Mouse (Mus musculus) forebrain, embryonic 14.5 days (tissue): ENCODE results near the gene Pprc1. TPM values are rescaled to one million over a fixed set of nuclear protein-coding genes. Genes with fewer than 3 reads are reported as not detected.

Experiments
- ATAC-seq: fragments of 200-750 bp; cut with Nextera tagmentation; 2 replicates; pipeline ENCODE4 v1.8.0; 2017; ENCODE audit warnings: mild to moderate bottlenecking, moderate library complexity
- DNase-seq: peaks from one replicate; pipeline ENCODE4 v3.0.0-alpha.2; 2015; ENCODE audit warnings: low spot score
- H3K27ac ChIP-seq: fragments of 300-500 bp; sonication (generic); 2 replicates; pipeline ENCODE4 v1.5.1; 2014; ENCODE audit warnings: low read depth, mild to moderate bottlenecking, control low read depth, low read length, moderate library complexity
- H3K27me3 ChIP-seq: fragments of 300-500 bp; sonication (generic); replicated peaks from 2 replicates; pipeline ENCODE4 v1.6.1; 2014; ENCODE audit warnings: low read length, control low read depth, mixed read lengths; ENCODE audit not compliant: control insufficient read depth, insufficient read depth
- H3K36me3 ChIP-seq: fragments of 300-500 bp; sonication (generic); 2 replicates; pipeline ENCODE4 v1.6.1; 2014; ENCODE audit warnings: low read length, control low read depth; ENCODE audit not compliant: control insufficient read depth, insufficient read depth
- H3K4me1 ChIP-seq: fragments of 300-500 bp; sonication (generic); 2 replicates; pipeline ENCODE4 v1.6.1; 2014; ENCODE audit warnings: antibody characterized with exemption, low read length, control low read depth; ENCODE audit not compliant: control insufficient read depth, insufficient read depth
- H3K4me2 ChIP-seq: fragments of 300-500 bp; sonication (generic); 2 replicates; pipeline ENCODE4 v1.6.1; 2014; ENCODE audit warnings: mild to moderate bottlenecking, control low read depth, low read length
- H3K4me3 ChIP-seq: fragments of 300-500 bp; sonication (generic); 2 replicates; pipeline ENCODE4 v1.5.1; 2014; ENCODE audit warnings: low read depth, low read length, control low read depth
- H3K9ac ChIP-seq: fragments of 300-500 bp; sonication (generic); 2 replicates; pipeline ENCODE4 v1.6.1; 2014; ENCODE audit warnings: mild to moderate bottlenecking, low read length, control low read depth, moderate library complexity
- H3K9me3 ChIP-seq: fragments of 300-500 bp; sonication (generic); replicated peaks from 2 replicates; pipeline ENCODE4 v1.6.1; 2016; ENCODE audit warnings: low read length, control low read depth, mixed read lengths; ENCODE audit not compliant: control insufficient read depth
- WGBS: fragments of 180-500 bp; shearing (Covaris S2); extraction: QIAGEN DNeasy Blood & Tissue Kit; methylation state at CpG from one replicate; pipeline ENCODE4 v1.1.7; 2014; 5-methylcytosine and 5-hydroxymethylcytosine counted together
- polyA plus RNA-seq: library from polyadenylated mRNA; unstranded; fragments of >200 nt; fragmentation: Nextera tagmentation; extraction: Ambion mirVana; gene quantifications from 2 replicates; pipeline ENCODE4 v1.2.1, GENCODE M21; 2014

Pprc1 gene
- polyA plus RNA-seq, 1 experiment from 2014 or later: 24.1 TPM

DNA sequence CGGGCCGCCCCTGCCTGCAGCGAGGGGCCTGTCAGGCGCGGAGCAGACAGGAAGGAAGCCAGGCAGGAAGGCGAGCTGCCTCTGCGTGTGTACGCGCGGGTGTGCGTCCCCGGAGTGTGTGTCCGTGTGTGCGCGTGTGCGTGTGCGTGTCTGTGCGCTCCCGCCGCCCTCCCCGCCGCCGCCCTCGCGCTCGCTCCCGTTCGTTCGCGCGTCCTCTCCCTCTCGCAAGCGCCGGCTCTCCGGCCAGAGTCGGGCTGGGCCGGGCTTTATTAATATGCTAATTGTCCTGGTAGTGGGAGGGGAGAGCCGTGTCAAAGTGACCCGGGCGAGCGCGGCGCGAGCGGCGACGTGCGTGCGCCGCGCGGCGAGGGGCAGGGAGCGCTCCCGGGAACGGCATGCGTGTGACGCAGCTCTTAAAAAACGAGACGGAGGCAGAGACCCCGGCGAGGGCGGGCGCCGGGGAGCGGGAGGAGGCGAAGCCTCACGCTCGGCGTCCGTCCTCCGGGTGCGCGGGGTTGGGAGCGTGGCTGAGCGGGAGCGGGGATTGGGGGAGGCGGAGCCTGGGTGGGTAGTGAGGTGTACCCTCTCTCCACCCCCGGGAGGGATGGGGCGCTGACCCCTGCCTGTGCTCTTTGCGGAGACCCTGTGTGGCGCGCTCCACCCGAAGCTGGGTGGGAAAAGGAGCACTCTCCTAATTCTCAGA lies 458 bp downstream of the Pprc1 start, which contains the start of gene Ldb1:
Ldb1 (minus strand) TSS at position 222 of the 703 bp plus-strand sequence.
- ATAC-seq (peak; percentile 60), DNase-seq (peak; percentile 89)
- under 1% methylated on average over 80 of the region's 84 CpGs for WGBS
- peak within 1 kb of the TSS; percentile 100 for H3K27ac ChIP-seq
- H3K27me3 ChIP-seq: no peaks in the 10 kb centered on the region
- H3K4me2 ChIP-seq: peak within 1 kb of the TSS; percentile 100
- H3K9me3 ChIP-seq: no peaks in the 10 kb centered on the region
- H3K36me3 ChIP-seq: no peaks in the 10 kb centered on the region
- peaks cover 45% of the 10 kb centered on the region for H3K4me1 ChIP-seq
- H3K9ac ChIP-seq: peak within 1 kb of the TSS; percentile 99
- peak within 1 kb of the TSS; percentile 94 for H3K4me3 ChIP-seq

DNA sequence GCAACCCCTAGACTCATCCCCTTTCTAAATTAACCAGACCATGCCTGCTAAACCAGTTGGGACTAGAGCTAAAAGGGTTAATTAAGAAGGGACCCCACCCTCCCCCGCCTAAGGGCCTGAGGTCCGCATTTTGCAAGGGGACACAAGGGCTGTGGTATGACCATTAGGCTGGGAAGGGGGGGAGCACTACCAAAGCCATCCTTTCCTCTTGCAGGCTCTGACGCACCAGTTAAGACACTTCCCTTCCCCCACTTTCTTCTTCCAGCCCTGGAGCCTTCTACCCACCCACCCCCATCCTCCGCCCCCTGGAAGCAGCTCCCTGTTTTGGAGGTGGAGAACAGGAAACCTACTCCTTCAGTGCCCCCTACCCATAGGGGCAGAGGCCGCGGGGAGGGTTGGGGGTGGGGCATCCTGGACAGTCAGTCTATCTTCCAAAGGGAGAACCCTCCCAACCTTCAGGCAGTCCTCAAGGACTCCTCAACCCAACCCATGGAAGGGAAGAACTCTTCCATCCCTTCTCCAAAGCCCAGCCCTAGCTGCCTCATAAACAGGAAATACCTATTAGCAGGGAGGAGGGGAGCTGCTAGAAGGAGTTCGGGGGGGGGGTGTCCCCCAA lies 1.1 kb downstream of the Pprc1 start:
- ATAC-seq: peak; percentile 14; the same call in 1 of the 2 replicates
- WGBS: 3% methylated on average over 7 of the region's 7 CpGs
- H3K27me3 ChIP-seq: no peaks in the 10 kb centered on the region
- H3K4me3 ChIP-seq: peak overlapping the region; percentile 94
- H3K36me3 ChIP-seq: no peaks in the 10 kb centered on the region
- no peaks in the 10 kb centered on the region for H3K9me3 ChIP-seq
- DNase-seq: peak; percentile 84
- H3K4me2 ChIP-seq: peak overlapping the region; percentile 100
- H3K9ac ChIP-seq: peak overlapping the region; percentile 99
- peaks cover 39% of the 10 kb centered on the region for H3K4me1 ChIP-seq
- H3K27ac ChIP-seq: peak overlapping the region; percentile 100

GRCm38 (mm10) chr19:46046621-46047025 lies 1.9 kb downstream of the Pprc1 start:
- WGBS: 6% methylated on average over 10 of the region's 10 CpGs

GRCm38 (mm10) chr19:46047426-46047825 lies 2.7 kb downstream of the Pprc1 start:
- Histone ChIP-seq H3K27ac (no peak overlapping the region), H3K27me3 (no peaks in the 10 kb centered on the region), H3K9ac (no peak overlapping the region), H3K36me3 (no peaks in the 10 kb centered on the region), H3K4me2 (no peak overlapping the region), H3K9me3 (no peaks in the 10 kb centered on the region), H3K4me1 (peaks cover 27% of the 10 kb centered on the region), H3K4me3 (no peak overlapping the region)
- WGBS: 70% methylated on average over 2 of the region's 2 CpGs
- DNase-seq (no peak), ATAC-seq (no peak)

More at GRCm38 (mm10) chr19:46046621-46047025, 1.9 kb downstream of the Pprc1 start:
- H3K27me3 ChIP-seq: no peaks in the 10 kb centered on the region
- DNase-seq (peak; percentile 47), ATAC-seq (no peak)
- H3K36me3 ChIP-seq: no peaks in the 10 kb centered on the region
- no peak overlapping the region for H3K4me3 ChIP-seq
- H3K9ac ChIP-seq: no peak overlapping the region
- H3K4me1 ChIP-seq: peaks cover 30% of the 10 kb centered on the region
- H3K9me3 ChIP-seq: no peaks in the 10 kb centered on the region
- H3K27ac ChIP-seq: no peak overlapping the region; the same call in 1 of the 2 replicates
- H3K4me2 ChIP-seq: peak overlapping the region; percentile 100; the same call in 1 of the 2 replicates

- H3K27ac ChIP-seq: no peak overlapping the region
- DNase-seq (no peak), ATAC-seq (no peak)
- no peaks in the 10 kb centered on the region for H3K27me3 ChIP-seq
- H3K36me3 ChIP-seq: no peaks in the 10 kb centered on the region
- no peak overlapping the region for H3K9ac ChIP-seq
- no peaks in the 10 kb centered on the region for H3K9me3 ChIP-seq
- 67% methylated on average over 4 of the region's 4 CpGs for WGBS
- peaks cover 11% of the 10 kb centered on the region; the same call in 1 of the 2 replicates for H3K4me1 ChIP-seq
- no peak overlapping the region for H3K4me2 ChIP-seq
- no peak overlapping the region for H3K4me3 ChIP-seq
Measured at GRCm38 (mm10) chr19:46049129-46049528, 4.4 kb downstream of the Pprc1 start.

DNA sequence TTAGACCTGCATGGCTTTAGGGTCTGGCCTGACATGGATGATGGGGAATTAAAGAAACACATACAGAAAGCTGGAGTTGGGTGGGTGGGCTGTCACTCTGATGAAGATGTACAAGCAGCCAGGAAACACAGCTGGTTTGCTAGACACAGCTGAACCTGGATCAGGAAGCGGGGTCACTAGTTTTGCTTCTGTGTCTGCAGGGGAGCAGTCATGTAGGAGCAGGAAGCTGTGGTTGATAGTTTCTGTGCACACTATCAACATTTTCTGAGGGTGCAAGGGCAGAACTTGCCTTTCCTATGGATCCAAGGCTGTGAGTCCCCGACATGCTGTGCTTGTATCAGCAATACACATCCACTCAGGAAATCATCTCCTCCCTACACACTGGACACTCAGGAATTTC lies 5.8 kb downstream of the Pprc1 start:
- Histone ChIP-seq H3K36me3 (no peaks in the 10 kb centered on the region), H3K4me2 (no peak overlapping the region), H3K27ac (no peak overlapping the region), H3K4me1 (peaks cover 11% of the 10 kb centered on the region; the same call in 1 of the 2 replicates), H3K27me3 (no peaks in the 10 kb centered on the region), H3K9me3 (no peaks in the 10 kb centered on the region), H3K4me3 (no peak overlapping the region), H3K9ac (no peak overlapping the region)
- ATAC-seq (no peak), DNase-seq (no peak)
- 93% methylated on average over 2 of the region's 2 CpGs for WGBS

- 0 out of 2 replicates have a peak overlapping the region, but pooled peaks have one; percentile 82 for H3K27ac ChIP-seq
- H3K4me1 ChIP-seq: 0 out of 2 replicates have a peak, but pooled peaks cover 8% of the 10 kb centered on the region
- H3K4me3 ChIP-seq: peak overlapping the region; percentile 95
- H3K27me3 ChIP-seq: no peaks in the 10 kb centered on the region
- ATAC-seq: peak; percentile 83
- H3K9ac ChIP-seq: peak overlapping the region; percentile 1; the same call in 1 of the 2 replicates
- DNase-seq: no peak
- H3K36me3 ChIP-seq: no peaks in the 10 kb centered on the region
- 1% methylated on average over 11 of the region's 11 CpGs for WGBS
- H3K4me2 ChIP-seq: peak overlapping the region; percentile 88
- no peaks in the 10 kb centered on the region for H3K9me3 ChIP-seq
Measured at GRCm38 (mm10) chr19:46055752-46056387, 11.2 kb downstream of the Pprc1 start.

- peak overlapping the region; percentile 82 for H3K27ac ChIP-seq
- no peaks in the 10 kb centered on the region for H3K27me3 ChIP-seq
- ATAC-seq (peak; percentile 98), DNase-seq (peak; percentile 99)
- peak overlapping the region; percentile 69 for H3K9ac ChIP-seq
- peak overlapping the region; percentile 95 for H3K4me3 ChIP-seq
- peak overlapping the region; percentile 88 for H3K4me2 ChIP-seq
- no peaks in the 10 kb centered on the region for H3K9me3 ChIP-seq
- 0 out of 2 replicates have a peak, but pooled peaks cover 8% of the 10 kb centered on the region for H3K4me1 ChIP-seq
- WGBS: under 1% methylated on average over 50 of the region's 52 CpGs
- H3K36me3 ChIP-seq: peaks cover 4% of the 10 kb centered on the region; the same call in 1 of the 2 replicates
Measured at GRCm38 (mm10) chr19:46056388-46056946, 11.8 kb downstream of the Pprc1 start.
